Mouse (Mus musculus) ES-E14 (cell line): ENCODE data around the gene Cdc123.

Source experiments
- CHD2 ChIP-seq: IDR thresholded peaks from 2 replicates; pipeline ENCODE4 v1.6.1; 2014; ENCODE audit warnings: mild to moderate bottlenecking, low read depth, low read length, inconsistent platforms
- HCFC1 ChIP-seq: IDR thresholded peaks from 2 replicates; pipeline ENCODE4 v1.6.1; 2012; ENCODE audit warnings: low read length, inconsistent platforms, borderline replicate concordance; ENCODE audit not compliant: insufficient read depth
- MAFK ChIP-seq: IDR thresholded peaks from 2 replicates; pipeline ENCODE4 v1.6.1; 2014; ENCODE audit warnings: mild to moderate bottlenecking, low read depth, low read length, inconsistent platforms; ENCODE audit not compliant: insufficient read depth
- ZC3H11A ChIP-seq: IDR thresholded peaks from 2 replicates; pipeline ENCODE4 v1.6.1; 2012; ENCODE audit warnings: low read depth, mild to moderate bottlenecking, inconsistent platforms, low read length, borderline replicate concordance

DNA sequence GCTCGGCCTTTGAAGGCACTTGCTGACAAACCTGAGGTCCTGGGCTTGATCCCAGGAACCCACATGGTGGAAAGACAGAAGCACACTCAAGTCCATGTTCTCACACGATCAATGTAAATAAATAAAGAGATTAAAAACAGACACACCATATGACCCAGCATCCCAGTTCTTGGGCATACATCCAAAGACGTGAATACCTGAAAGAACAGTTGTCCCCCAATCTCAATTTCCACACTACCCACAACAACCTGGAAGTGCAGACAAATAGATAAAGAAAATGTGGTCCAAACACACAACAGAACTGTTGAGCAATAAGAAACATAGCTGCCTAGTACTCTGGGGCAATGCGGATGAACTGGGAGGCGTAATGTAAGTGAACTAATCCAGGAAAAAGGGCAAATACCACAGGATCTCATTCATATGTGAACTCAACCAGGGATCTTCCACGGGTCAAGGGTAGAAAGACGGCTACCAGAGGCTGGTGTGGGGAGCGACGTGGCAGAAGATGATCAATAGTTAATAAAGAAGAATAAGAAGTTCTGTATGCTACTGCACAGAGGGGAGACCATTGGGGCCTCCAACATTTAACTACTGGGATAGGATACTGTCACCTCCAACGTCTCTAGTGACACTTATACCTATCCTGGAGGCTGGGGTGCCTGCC is 42.9 kb downstream of the Cdc123 start:
- TF ChIP-seq CHD2 (no peak), HCFC1 (no peak), MAFK (no peak), ZC3H11A (no peak)
